Mouse (Mus musculus) midbrain, embryonic 10.5 days (tissue): ENCODE results near the gene Fam78a. TPM values are rescaled to one million over a fixed set of nuclear protein-coding genes. Genes with fewer than 3 reads are reported as not detected.

Experiments
- DNase-seq: peaks from one replicate; pipeline ENCODE4 v3.0.0-alpha.2; 2017; ENCODE audit warnings: low spot score
- H3K27ac ChIP-seq: fragments of 300-500 bp; sonication (generic); replicated peaks from 2 replicates; pipeline ENCODE4 v1.5.1; 2016; ENCODE audit warnings: mild to moderate bottlenecking
- H3K27me3 ChIP-seq: fragments of 300-500 bp; sonication (generic); 2 replicates; pipeline ENCODE4 v1.6.1; 2016; ENCODE audit warnings: low read depth, mild to moderate bottlenecking; ENCODE audit not compliant: poor library complexity, severe bottlenecking
- H3K36me3 ChIP-seq: fragments of 300-500 bp; sonication (generic); 2 replicates; pipeline ENCODE4 v1.6.1; 2016; ENCODE audit warnings: mild to moderate bottlenecking, moderate library complexity
- H3K4me1 ChIP-seq: fragments of 300-500 bp; sonication (generic); 2 replicates; pipeline ENCODE4 v1.6.1; 2016
- H3K4me3 ChIP-seq: fragments of 300-500 bp; sonication (generic); 2 replicates; pipeline ENCODE4 v1.5.1; 2016; ENCODE audit warnings: mild to moderate bottlenecking, moderate library complexity
- H3K9me3 ChIP-seq: fragments of 300-500 bp; sonication (generic); replicated peaks from 2 replicates; pipeline ENCODE4 v1.6.1; 2016; ENCODE audit warnings: mild to moderate bottlenecking
- WGBS: fragments of 180-500 bp; shearing (Covaris S2); methylation state at CpG from one replicate; pipeline ENCODE4 v1.1.7; 2016; 5-methylcytosine and 5-hydroxymethylcytosine counted together
- polyA plus RNA-seq: library from polyadenylated mRNA; unstranded; fragments of >200 nt; fragmentation: Nextera tagmentation; extraction: Ambion mirVana; gene quantifications from 2 replicates; pipeline ENCODE4 v1.2.1, GENCODE M21; 2016

Gene Fam78a
- 1.3 and 1.6 TPM in 2 replicates for polyA plus RNA-seq

GRCm38 (mm10) chr2:32084111-32084871 is at the start of gene Fam78a:
Gene Fam78a, minus strand, starts transcription at chr2:32084857.
- peak within 1 kb of the TSS; percentile 64 for H3K27ac ChIP-seq
- peaks cover 91% of the 10 kb centered on the region for H3K27me3 ChIP-seq
- no peaks in the 10 kb centered on the region for H3K9me3 ChIP-seq
- WGBS, result under 1% methylated on average over 65 of the region's 68 CpGs
- H3K36me3 ChIP-seq, result no peaks in the 10 kb centered on the region
- peaks cover 40% of the 10 kb centered on the region for H3K4me1 ChIP-seq
- peak within 1 kb of the TSS; percentile 69 for H3K4me3 ChIP-seq
- peak; percentile 57 for DNase-seq

GRCm38 (mm10) chr2:32134039-32134438 is 49.4 kb upstream of the Fam78a start:
- 9% methylated on average over 2 of the region's 2 CpGs for WGBS

DNA sequence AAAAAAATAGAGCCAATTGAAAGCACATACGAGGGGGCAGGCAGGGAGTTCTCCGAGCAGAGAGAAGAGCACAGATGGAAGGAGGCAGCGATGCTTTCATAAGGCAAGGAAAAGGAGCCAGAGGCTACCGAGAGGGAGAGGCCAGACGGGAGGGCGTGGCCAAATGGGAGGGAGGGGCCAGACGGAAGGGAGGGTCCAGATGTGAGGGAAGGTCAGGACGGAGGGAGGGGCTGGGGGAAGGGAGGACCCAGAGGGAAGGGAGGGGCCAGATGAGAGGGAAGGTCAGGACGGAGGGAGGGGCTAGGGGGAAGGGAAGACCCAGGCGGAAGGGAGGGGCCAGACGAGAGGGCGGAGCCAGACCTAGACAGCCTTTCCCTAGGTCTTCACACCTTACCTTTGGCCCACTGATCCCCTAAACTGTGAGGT is 47.9 kb upstream of the Fam78a start:
- no peaks in the 10 kb centered on the region for H3K36me3 ChIP-seq
- peak overlapping the region; percentile 30 for H3K4me3 ChIP-seq
- H3K27me3 ChIP-seq, result 0 out of 2 replicates have a peak, but pooled peaks cover 4% of the 10 kb centered on the region
- H3K9me3 ChIP-seq, result no peaks in the 10 kb centered on the region
- no peak overlapping the region for H3K27ac ChIP-seq
- H3K4me1 ChIP-seq, result peaks cover 31% of the 10 kb centered on the region
- 9% methylated on average over 12 of the region's 12 CpGs for WGBS
- peak; percentile 77 for DNase-seq

More at GRCm38 (mm10) chr2:32134039-32134438, 49.4 kb upstream of the Fam78a start:
- H3K36me3 ChIP-seq, result no peaks in the 10 kb centered on the region
- H3K4me3 ChIP-seq, result no peak overlapping the region
- no peaks in the 10 kb centered on the region for H3K9me3 ChIP-seq
- H3K27ac ChIP-seq, result no peak overlapping the region
- DNase-seq, result peak; percentile 83
- peaks cover 32% of the 10 kb centered on the region for H3K4me1 ChIP-seq
- 0 out of 2 replicates have a peak, but pooled peaks cover 4% of the 10 kb centered on the region for H3K27me3 ChIP-seq

GRCm38 (mm10) chr2:32131866-32132566 is 47.4 kb upstream of the Fam78a start:
- DNase-seq, result no peak
- Histone ChIP-seq H3K4me1 (peaks cover 26% of the 10 kb centered on the region), H3K27ac (no peak overlapping the region), H3K27me3 (0 out of 2 replicates have a peak, but pooled peaks cover 4% of the 10 kb centered on the region), H3K4me3 (no peak overlapping the region), H3K36me3 (no peaks in the 10 kb centered on the region), H3K9me3 (no peaks in the 10 kb centered on the region)
- WGBS, result 77% methylated on average over 6 of the region's 6 CpGs

DNA sequence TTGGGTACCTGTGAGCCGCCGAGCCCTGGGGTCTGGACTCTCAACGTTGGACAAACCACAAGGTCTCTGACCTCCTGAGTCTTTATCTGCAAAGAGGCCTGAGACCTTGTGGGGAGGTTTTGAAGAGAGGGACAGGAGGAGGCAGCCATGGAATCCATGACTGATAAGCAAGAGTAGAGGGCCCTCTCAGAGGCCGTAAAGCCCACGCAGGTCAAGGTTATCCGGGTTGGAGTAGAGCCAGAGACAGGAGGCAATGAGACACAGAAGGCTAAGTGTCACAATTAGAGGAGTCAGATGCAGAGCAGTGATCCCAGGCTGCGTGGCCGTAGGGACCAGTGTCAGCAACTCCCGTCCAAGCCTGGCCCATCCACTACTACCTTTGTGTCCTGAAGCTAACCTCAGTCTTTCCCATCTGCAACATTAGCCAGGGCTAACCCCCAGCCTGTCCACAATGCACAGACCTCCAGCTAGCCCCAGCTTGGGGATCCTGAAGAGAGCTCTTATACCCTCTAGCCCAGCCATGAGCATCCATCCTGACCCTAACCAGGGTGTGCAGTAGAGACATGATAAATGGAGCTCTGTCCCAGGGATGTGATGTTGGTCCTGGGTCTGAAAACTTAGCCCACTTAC is 46.7 kb upstream of the Fam78a start:
- Histone ChIP-seq H3K4me1 (peaks cover 22% of the 10 kb centered on the region), H3K36me3 (no peaks in the 10 kb centered on the region), H3K4me3 (no peak overlapping the region), H3K9me3 (no peaks in the 10 kb centered on the region), H3K27ac (peak overlapping the region; percentile 42; the same call in 1 of the 2 replicates), H3K27me3 (0 out of 2 replicates have a peak, but pooled peaks cover 4% of the 10 kb centered on the region)
- DNase-seq, result no peak
- 86% methylated on average over 9 of the region's 9 CpGs for WGBS

GRCm38 (mm10) chr2:32130435-32130834 is 45.8 kb upstream of the Fam78a start:
- no peaks in the 10 kb centered on the region for H3K9me3 ChIP-seq
- peak overlapping the region; percentile 42; the same call in 1 of the 2 replicates for H3K27ac ChIP-seq
- WGBS, result 39% methylated on average over 6 of the region's 6 CpGs
- no peaks in the 10 kb centered on the region for H3K36me3 ChIP-seq
- no peak overlapping the region for H3K4me3 ChIP-seq
- 0 out of 2 replicates have a peak, but pooled peaks cover 4% of the 10 kb centered on the region for H3K27me3 ChIP-seq
- peaks cover 22% of the 10 kb centered on the region for H3K4me1 ChIP-seq
- no peak for DNase-seq

DNA sequence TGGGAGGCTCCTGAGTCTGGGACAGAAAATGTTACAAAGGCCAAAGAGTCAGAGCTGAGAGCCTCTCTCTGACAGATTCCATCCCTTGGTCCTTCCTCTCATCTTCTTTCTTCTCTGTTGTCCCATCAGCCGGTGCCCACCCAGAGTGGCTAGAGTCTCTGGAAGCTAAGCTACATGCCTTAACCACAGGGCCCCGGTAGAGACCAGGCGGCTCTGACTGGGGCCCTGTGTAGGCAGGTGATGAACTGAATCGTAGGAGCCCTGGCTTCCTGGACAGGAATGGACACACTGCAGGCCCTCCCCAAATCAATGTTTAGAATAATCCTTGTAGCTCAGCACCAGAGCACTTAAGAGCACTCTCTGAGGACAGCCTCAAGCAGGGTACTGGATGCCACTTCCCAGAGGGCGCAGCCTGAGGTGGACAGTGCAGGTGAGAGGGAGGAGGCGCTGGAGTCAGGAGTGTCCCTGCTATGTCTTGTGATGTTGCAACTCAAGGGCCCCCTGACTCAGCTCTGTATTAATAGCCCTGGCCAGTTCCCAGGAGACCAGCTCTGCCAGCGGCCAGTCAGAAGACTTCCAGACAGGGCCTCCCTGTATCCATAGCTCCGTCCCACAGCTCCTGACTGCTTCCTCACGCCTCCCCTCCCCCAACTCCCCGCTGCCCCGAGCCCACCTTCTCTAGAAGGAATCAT is 44.9 kb upstream of the Fam78a start:
- H3K4me3 ChIP-seq, result no peak overlapping the region
- DNase-seq, result no peak
- no peaks in the 10 kb centered on the region for H3K36me3 ChIP-seq
- 65% methylated on average over 11 of the region's 11 CpGs for WGBS
- no peaks in the 10 kb centered on the region for H3K9me3 ChIP-seq
- peaks cover 22% of the 10 kb centered on the region for H3K4me1 ChIP-seq
- H3K27me3 ChIP-seq, result 0 out of 2 replicates have a peak, but pooled peaks cover 4% of the 10 kb centered on the region
- no peak overlapping the region for H3K27ac ChIP-seq

DNA sequence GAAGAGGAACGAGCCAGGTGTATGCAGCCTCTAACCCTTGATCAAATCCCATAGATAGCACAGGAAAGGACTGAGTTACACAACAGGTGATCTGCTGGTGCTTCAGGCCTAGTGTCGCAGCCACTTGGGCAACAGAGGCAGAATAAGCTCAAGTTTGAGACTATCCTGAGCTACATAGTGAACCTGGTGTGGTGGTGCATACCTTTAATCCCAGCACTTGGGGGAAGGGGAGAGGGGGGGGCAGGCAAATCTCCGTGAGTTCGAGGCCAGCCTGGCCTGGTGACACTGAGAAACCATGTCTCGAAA is 43.8 kb upstream of the Fam78a start:
- Histone ChIP-seq H3K27ac (0 out of 2 replicates have a peak overlapping the region, but pooled peaks have one; percentile 68), H3K36me3 (no peaks in the 10 kb centered on the region), H3K27me3 (0 out of 2 replicates have a peak, but pooled peaks cover 4% of the 10 kb centered on the region), H3K4me1 (peaks cover 22% of the 10 kb centered on the region), H3K9me3 (no peaks in the 10 kb centered on the region), H3K4me3 (no peak overlapping the region)
- 83% methylated on average over 5 of the region's 5 CpGs for WGBS
- DNase-seq, result no peak

- H3K4me1 ChIP-seq, result peaks cover 22% of the 10 kb centered on the region
- peak overlapping the region; percentile 68 for H3K27ac ChIP-seq
- DNase-seq, result no peak
- H3K9me3 ChIP-seq, result no peaks in the 10 kb centered on the region
- WGBS, result 31% methylated on average over 16 of the region's 16 CpGs
- 0 out of 2 replicates have a peak, but pooled peaks cover 4% of the 10 kb centered on the region for H3K27me3 ChIP-seq
- H3K4me3 ChIP-seq, result no peak overlapping the region
- no peaks in the 10 kb centered on the region for H3K36me3 ChIP-seq
Observed at GRCm38 (mm10) chr2:32127653-32128535, 43.2 kb upstream of the Fam78a start.

DNA sequence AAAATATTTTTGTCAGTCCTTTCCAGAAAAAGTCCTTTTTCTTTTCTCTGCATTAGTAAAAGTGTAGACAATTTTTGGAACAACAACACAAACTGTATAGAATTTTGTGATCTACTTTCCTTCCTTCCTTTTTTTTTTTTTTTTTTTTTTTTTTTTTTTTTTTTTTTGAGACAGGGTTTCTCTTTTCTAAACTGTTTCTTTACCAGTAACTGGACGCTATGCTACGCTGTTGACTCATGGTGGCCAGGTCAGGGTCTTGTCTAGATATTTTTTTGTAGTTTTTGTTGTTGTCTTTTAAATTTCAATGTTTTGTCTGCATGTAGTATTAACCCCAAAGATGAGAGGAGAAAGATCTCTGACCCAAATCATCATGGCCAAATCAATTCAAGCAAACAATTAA is 37.1 kb upstream of the Fam78a start:
- H3K27me3 ChIP-seq, result no peaks in the 10 kb centered on the region

GRCm38 (mm10) chr2:32121150-32121549 is 36.5 kb upstream of the Fam78a start:
- no peak overlapping the region for H3K4me3 ChIP-seq
- H3K4me1 ChIP-seq, result peaks cover 12% of the 10 kb centered on the region
- H3K9me3 ChIP-seq, result peaks cover 8% of the 10 kb centered on the region
- no peaks in the 10 kb centered on the region for H3K27me3 ChIP-seq
- 0 out of 2 replicates have a peak overlapping the region, but pooled peaks have one; percentile 49 for H3K27ac ChIP-seq
- 68% methylated on average over 5 of the region's 5 CpGs for WGBS
- no peak for DNase-seq
- H3K36me3 ChIP-seq, result no peaks in the 10 kb centered on the region

More for the DNA sequence above, 37.1 kb upstream of the Fam78a start:
- DNase-seq, result no peak
- H3K27ac ChIP-seq, result no peak overlapping the region
- WGBS, result 67% methylated on average over 2 of the region's 2 CpGs
- H3K36me3 ChIP-seq, result no peaks in the 10 kb centered on the region
- H3K4me3 ChIP-seq, result no peak overlapping the region
- H3K4me1 ChIP-seq, result peaks cover 12% of the 10 kb centered on the region
- peaks cover 2% of the 10 kb centered on the region for H3K9me3 ChIP-seq
